Mouse (Mus musculus) adrenal gland (tissue): Measurements from ENCODE around the gene Utp18.

Experiments used
- intact Hi-C: fragments of 180-260 bp; cut with DNase I; formaldehyde crosslinking; loops from one replicate; pipeline ENCODE4 v1.15.1; 2025

Gene Utp18

DNA sequence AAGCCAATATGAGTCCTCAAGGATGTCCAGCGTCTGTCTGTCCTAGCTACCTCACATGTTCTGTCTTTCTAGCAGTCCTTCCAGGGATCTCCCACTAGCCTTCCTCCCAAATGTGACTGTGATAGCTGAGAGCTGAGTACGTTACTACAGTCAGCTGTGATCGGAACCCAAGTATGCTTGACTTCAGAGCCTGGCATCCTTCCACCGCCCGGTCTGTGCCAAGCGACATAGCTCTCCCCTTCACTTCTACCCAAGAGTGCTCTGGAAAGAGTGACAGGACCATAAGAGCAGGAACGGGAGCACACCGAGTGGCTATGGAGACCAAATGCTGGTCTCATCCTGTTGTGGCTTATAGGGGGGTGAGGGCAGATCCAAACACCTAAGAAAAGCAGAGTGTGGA lies 55.6 kb downstream of the Utp18 start:
- intact Hi-C loops: no loop called here

DNA sequence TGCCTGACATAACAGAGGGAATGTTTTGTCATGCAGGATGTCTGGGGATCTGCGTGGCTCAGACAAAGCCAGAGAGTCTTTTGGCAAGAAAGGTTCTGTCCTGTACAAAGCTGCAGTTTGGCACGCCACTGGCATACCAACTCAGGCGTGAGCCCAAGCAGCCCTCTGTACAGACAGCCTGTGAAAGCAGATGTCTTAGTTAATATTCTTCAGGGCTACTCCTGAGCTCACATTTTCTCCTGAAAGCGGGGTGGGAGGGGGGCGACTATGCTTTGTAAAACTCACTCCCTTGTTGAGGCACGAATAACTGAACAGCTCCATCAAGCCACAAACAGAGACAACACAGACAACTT lies 56.3 kb downstream of the Utp18 start:
- intact Hi-C loops: no loop called here

DNA sequence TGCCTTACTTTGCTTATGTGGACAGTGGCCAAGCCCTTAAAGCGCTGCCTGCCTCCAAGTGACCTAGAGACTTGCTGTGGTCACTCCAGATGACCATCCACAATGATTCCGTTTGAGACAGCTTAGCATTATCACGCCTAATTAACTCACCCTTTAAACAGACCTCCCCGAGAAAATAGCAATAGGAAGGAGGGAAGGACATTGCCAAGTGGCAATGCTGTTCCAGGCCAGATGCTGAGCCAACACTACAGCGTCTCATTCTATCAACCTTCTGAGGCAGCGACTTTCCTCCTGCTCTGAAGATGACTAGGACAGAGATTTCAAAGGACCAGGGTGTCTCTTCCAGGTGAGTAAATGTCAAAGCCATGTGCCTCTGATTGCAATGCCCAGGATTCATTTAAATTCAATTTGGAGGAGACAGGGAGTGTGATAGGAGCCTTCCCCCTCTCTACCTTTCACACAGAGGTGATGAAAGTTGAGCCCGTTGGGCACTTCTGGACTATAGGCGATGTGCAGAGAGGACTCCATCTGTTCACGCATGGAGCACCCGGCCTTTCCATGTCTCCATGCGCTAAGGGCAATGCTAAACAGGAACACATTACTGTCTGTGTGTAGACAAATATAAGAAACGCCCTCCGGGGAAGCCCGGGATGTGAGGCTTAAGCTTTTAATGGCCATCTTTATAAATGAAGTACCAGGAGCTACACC lies 56.8 kb downstream of the Utp18 start:
- intact Hi-C loops: no loop called here

DNA sequence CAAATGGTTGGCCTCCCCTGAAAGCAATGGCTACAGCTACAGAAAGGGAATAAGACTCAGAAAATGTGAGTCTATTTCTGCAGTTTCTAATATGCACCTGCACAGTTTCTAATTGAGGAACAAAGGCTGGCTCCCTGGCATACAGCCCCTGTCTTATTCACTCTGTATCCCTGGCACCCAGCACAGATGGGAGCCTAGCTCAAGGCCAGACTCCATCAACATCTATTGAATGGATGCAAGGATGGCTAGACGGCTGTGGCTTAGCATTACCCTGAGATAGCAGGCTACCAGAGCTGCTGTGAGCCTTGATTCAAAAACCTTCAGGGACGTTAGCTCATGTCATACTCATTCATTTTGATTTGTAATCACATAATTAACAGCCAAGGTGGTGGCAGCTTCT lies 63.3 kb downstream of the Utp18 start:
- intact Hi-C loops: no loop called here

DNA sequence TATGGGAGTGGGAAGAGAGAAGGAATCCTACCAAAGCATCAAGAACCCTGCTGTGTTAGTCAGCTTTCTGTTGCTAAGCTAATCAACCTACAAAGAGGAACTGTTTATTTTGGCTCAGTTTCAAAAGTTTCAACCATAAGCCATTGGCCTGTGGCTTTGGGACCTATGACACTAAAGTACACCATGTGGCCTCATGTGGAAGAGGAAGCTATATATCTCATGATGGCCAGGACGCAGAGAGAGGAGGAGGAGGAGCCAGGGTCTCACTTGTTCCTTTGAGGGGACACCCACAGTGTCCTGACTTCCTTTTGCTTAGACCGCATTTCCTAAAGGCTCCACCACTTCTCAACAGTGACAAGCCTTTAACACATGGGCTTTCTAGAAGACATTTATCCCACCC lies 64.0 kb downstream of the Utp18 start:
- intact Hi-C loops: no loop called here

DNA sequence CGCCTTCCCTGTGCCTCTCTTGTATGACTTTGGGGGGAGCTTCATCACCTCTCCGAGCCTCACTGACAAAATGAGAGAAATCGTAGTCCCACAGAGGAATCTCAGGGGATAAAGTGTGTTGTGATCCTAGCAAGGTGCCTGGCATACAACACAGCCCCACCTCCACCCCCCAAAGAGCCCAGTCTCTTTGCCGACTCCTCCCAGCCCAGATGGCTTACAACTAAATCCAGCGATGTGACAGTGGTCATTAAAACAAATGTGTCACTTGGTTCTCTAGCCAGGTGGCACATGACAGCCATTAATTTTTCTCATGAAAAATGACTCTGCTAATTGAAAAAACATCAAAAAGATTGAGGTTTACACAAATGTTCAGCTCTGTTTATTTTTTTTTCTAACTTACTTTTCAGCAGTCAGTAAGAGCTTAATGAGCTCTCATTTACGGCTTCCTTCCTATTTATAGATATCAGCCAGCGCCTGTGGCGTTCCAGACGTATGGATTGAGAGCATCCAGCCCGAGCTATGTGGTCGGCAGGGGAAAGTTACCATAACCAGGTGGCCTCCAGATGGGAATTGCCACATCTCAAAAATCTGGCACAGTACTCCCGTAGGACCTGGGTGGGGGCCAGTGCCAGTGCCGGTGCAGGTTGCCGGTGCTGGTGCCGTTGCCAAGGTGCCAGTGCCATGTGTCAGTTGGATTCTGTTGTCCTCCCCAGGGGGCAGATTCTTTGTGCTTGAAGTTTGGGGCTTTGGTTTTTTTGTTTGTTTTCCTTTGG lies 67.4 kb downstream of the Utp18 start:
- intact Hi-C loops: loop anchor here (5.0 kb wide), 1 partner anchor 676 kb away; no protein-coding TSS in a partner anchor

DNA sequence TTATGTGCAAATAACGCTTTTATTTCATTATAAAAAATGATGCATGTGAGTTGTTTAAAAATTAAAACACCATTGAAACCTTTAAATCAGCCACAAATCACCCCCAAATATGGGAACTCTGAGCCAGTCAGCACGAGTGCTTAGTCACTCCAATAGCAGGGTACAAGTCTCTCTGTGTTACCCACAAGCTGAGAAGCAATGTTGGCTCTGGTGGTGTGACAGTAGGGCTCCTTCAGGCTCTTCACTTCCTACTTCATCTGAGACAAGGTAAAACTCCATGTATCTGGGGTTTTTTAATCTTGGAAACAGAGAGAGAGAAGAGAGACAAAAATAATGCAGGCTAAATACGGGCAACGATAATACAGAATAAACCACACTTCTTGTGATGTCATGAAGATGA lies 72.6 kb downstream of the Utp18 start:
- intact Hi-C loops: loop anchor here (2.0 to 5.0 kb wide), 2 partner anchors 261 to 310 kb away; no protein-coding TSS in a partner anchor

DNA sequence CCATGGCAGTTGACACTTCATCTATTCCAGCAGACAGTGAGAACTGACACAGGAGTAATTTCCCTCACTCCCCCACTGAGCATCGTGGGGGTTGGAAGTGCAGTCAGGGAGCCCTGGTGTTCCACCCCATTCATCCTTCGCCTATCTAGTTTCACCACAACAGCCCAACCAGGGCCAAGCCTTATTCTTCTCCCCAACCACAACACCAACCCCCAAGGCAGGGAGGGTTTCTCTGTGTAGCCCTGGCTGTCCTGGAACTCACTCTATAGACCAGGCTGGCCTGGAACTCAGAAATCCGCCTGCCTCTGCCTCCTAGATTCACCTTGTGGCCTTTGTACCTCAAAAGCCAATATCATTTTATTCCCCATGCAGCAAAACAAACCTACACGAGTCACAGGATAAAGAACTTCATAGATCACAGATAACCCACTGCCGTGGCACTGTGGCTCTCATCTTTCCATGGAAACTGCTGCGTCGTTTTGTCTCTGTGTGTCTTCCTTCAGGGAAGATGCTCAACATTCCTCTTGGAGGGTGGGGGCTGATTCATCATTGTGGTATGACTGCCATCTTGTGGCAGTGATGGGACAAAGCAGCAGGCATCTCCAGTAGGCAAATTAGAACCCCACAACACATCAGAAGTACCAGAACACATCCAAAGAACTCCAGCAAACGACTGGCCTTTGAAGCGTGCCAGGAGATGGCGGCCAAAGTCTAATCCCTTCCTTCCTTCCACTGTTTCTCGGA lies 73.3 kb downstream of the Utp18 start:
- intact Hi-C loops: loop anchor here (2.0 to 5.0 kb wide), 2 partner anchors 260 to 309 kb away; no protein-coding TSS in a partner anchor
